Mouse (Mus musculus): ENCODE results near the gene Swt1.

- no peak for TF ChIP-seq POLR2A (IDR thresholded peaks at IDR 0.05; ENCODE audit: borderline replicate concordance, insufficient read depth, low read length)
- TF ChIP-seq CTCF (IDR thresholded peaks at IDR 0.05; ENCODE audit: borderline replicate concordance, insufficient read depth, low read depth, low read length): no peak
These were observed 81.6 kb downstream of the Swt1 start for GRCm38 (mm10) chr1:151346681-151347127.

Data from cerebellum, adult 2 months (tissue).